Comparison of ENCODE assay signal across 21 mouse cellular contexts in the genomic region with DNA sequence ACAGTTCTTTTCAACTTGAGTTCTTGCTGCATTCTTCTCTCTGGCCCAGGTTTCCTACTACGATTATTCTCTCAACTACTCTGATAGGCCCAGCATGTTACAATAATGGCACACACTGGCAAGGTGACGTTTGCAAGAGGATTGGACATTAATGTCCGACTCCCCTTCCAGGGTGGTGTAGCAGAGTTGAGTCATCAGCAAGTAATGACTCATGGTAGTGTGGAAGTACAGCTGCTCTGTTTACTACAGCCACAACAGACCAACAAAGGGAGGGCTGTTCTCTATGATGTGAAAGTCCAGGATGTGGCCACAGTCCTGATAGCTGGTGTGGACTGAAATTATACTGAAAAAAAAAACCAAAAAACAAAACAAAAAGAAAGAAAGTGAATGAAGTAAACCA. TPM values are rescaled to one million over a fixed set of nuclear protein-coding genes. Genes with fewer than 3 reads are reported as not detected.
DNase-seq lines count a peak whose midpoint lies in the region; ATAC-seq and TF ChIP-seq lines count a peak whose summit lies in the region.
"Had no signal": no experiment of that assay in that cellular context is flagged by ENCODE, and none has a peak within 500 bp of the region (broad histone marks: within the 10 kb centered on the region; RNA-seq: fewer than 3 reads in every experiment).

No protein-coding gene starts in this region.

- no peak for TF ChIP-seq POLR2A in small intestine, adult 2 months (IDR thresholded peaks at IDR 0.05; ENCODE audit: low read depth, low read length)

- H3K27me3 ChIP-seq in heart, postnatal 0 days (ENCODE audit: control insufficient read depth, insufficient read depth, low read length): no peaks in the 10 kb centered on the region
- H3K27me3 ChIP-seq in heart, embryonic 11.5 days (ENCODE audit: control insufficient read depth, insufficient read depth, low read length): no peaks in the 10 kb centered on the region
- no peaks in the 10 kb centered on the region for H3K27me3 ChIP-seq in small intestine, adult 2 months (ENCODE audit: control insufficient read depth, insufficient read depth, low read length)
- H3K27me3 ChIP-seq in neural tube, embryonic 15.5 days (replicated peaks): no peaks in the 10 kb centered on the region
- H3K27me3 ChIP-seq: heart, embryonic 13.5 days; hindbrain, embryonic 15.5 days; neural tube, embryonic 12.5 days had no signal

- 0 out of 2 replicates have a peak, but pooled peaks have one; percentile 57 for ATAC-seq in heart, postnatal 0 days (ENCODE audit: insufficient read depth, low read depth)
- ATAC-seq in heart, embryonic 11.5 days (replicated peaks; ENCODE audit: insufficient number of reproducible peaks, low FRiP score, low TSS enrichment): no peak
- ATAC-seq in neural tube, embryonic 15.5 days (ENCODE audit: low FRiP score): no peak
- ATAC-seq: CD4-positive, CD25-positive, alpha-beta regulatory T cell, adult 4 months; intestine, embryonic 16.5 days; liver, postnatal 0 days had no signal

- H3K4me1 ChIP-seq in heart, postnatal 0 days (ENCODE audit: control insufficient read depth, insufficient read depth): no peaks in the 10 kb centered on the region
- H3K4me1 ChIP-seq in heart, embryonic 11.5 days (ENCODE audit: control insufficient read depth, insufficient read depth, low read length): no peaks in the 10 kb centered on the region
- peaks cover 2% of the 10 kb centered on the region; the same call in 1 of the 2 replicates for H3K4me1 ChIP-seq in small intestine, adult 2 months (ENCODE audit: control insufficient read depth, insufficient read depth, insufficient read length, low read length)
- no peaks in the 10 kb centered on the region for H3K4me1 ChIP-seq in neural tube, embryonic 15.5 days
- H3K4me1 ChIP-seq: hindbrain, embryonic 15.5 days; limb, embryonic 10.5 days; neural tube, embryonic 12.5 days had no signal

- H3K36me3 ChIP-seq in heart, postnatal 0 days (replicated peaks; ENCODE audit: control insufficient read depth, insufficient read depth, low read length): peaks cover 40% of the 10 kb centered on the region
- H3K36me3 ChIP-seq in heart, embryonic 11.5 days (ENCODE audit: control insufficient read depth, insufficient read depth, low read length): peaks cover 9% of the 10 kb centered on the region
- peaks cover 34% of the 10 kb centered on the region for H3K36me3 ChIP-seq in small intestine, adult 2 months (ENCODE audit: control insufficient read depth, insufficient read depth, low read length)
- H3K36me3 ChIP-seq in neural tube, embryonic 15.5 days: peaks cover 49% of the 10 kb centered on the region

- H3K9ac ChIP-seq in heart, postnatal 0 days (replicated peaks; ENCODE audit: low read depth, low read length): no peak overlapping the region
- no peak overlapping the region for H3K9ac ChIP-seq in heart, embryonic 11.5 days (ENCODE audit: low read depth, low read length)
- H3K9ac ChIP-seq in neural tube, embryonic 15.5 days (replicated peaks): no peak overlapping the region
- H3K9ac ChIP-seq: heart, embryonic 13.5 days; hindbrain, embryonic 15.5 days; liver, postnatal 0 days; neural tube, embryonic 12.5 days had no signal

- TF ChIP-seq EP300 in heart, postnatal 0 days (IDR thresholded peaks at IDR 0.05; ENCODE audit: low read depth): no peak

- H3K9me3 ChIP-seq in heart, postnatal 0 days (replicated peaks; ENCODE audit: control insufficient read depth, low read length): no peaks in the 10 kb centered on the region
- H3K9me3 ChIP-seq in heart, embryonic 11.5 days (replicated peaks; ENCODE audit: control insufficient read depth, low read length): no peaks in the 10 kb centered on the region
- H3K9me3 ChIP-seq in neural tube, embryonic 15.5 days (replicated peaks): no peaks in the 10 kb centered on the region
- H3K9me3 ChIP-seq: G1E; heart, embryonic 13.5 days; hindbrain, embryonic 15.5 days; limb, embryonic 10.5 days; neural tube, embryonic 12.5 days had no signal

- H3K4me2 ChIP-seq in heart, postnatal 0 days (ENCODE audit: low read depth, low read length): no peak overlapping the region
- H3K4me2 ChIP-seq in heart, embryonic 11.5 days: no peak overlapping the region
- no peak overlapping the region for H3K4me2 ChIP-seq in neural tube, embryonic 15.5 days
- H3K4me2 ChIP-seq: heart, embryonic 13.5 days; hindbrain, embryonic 15.5 days; neural tube, embryonic 12.5 days had no signal

- H3K27ac ChIP-seq in heart, postnatal 0 days (ENCODE audit: low read depth): no peak overlapping the region
- no peak overlapping the region for H3K27ac ChIP-seq in heart, embryonic 11.5 days (ENCODE audit: low read depth, low read length)
- peak overlapping the region; percentile 56; the same call in 1 of the 2 replicates for H3K27ac ChIP-seq in small intestine, adult 2 months (ENCODE audit: insufficient read depth, low read depth, low read length)
- H3K27ac ChIP-seq in neural tube, embryonic 15.5 days (replicated peaks): no peak overlapping the region
- H3K27ac ChIP-seq: heart, embryonic 13.5 days; hindbrain, embryonic 15.5 days; kidney, postnatal 0 days; limb, embryonic 10.5 days; neural tube, embryonic 12.5 days had no signal

- TF ChIP-seq CTCF in heart, postnatal 0 days (IDR thresholded peaks at IDR 0.05; ENCODE audit: low read depth): no peak
- no peak for TF ChIP-seq CTCF in small intestine, adult 2 months (IDR thresholded peaks at IDR 0.05; ENCODE audit: extremely low read depth, insufficient read length, insufficient replicate concordance, low read depth, low read length)

- 59% methylated on average over 3 of the region's 3 CpGs for WGBS in heart, postnatal 0 days
- 81% methylated on average over 3 of the region's 3 CpGs for WGBS in heart, embryonic 11.5 days (ENCODE audit: insufficient replicate concordance)
- WGBS in small intestine, adult 2 months: 54% methylated on average over 3 of the region's 3 CpGs
- WGBS in neural tube, embryonic 15.5 days: 87% methylated on average over 3 of the region's 3 CpGs

- DNase-seq in heart, postnatal 0 days (ENCODE audit: low spot score): no peak
- DNase-seq in 416B (ENCODE audit: low read depth): peak; percentile 92
- DNase-seq in NIH3T3 (ENCODE audit: low read depth): peak; percentile 82
- DNase-seq in yolk sac, embryonic 10.5 days (ENCODE audit: low spot score): no peak
- DNase-seq: cerebellum, adult 2 months; cerebellum, postnatal 36 days; heart, postnatal 4 days; liver, postnatal 0 days; spleen, adult 18-20 months; thymus, postnatal 36 days had no signal

- no peak overlapping the region for H3K4me3 ChIP-seq in heart, postnatal 0 days (ENCODE audit: low read depth, low read length)
- H3K4me3 ChIP-seq in heart, embryonic 11.5 days (ENCODE audit: low read depth, low read length): no peak overlapping the region
- no peak overlapping the region for H3K4me3 ChIP-seq in small intestine, adult 2 months (ENCODE audit: low read depth, low read length)
- no peak overlapping the region for H3K4me3 ChIP-seq in neural tube, embryonic 15.5 days (replicated peaks)
- H3K4me3 ChIP-seq: heart, embryonic 13.5 days; hindbrain, embryonic 15.5 days; limb, embryonic 10.5 days; neural tube, embryonic 12.5 days had no signal

RNA-seq across cellular contexts. Expression of gene Efl1, which starts 16.2 kb away (rescaled TPM):
- 18.2 and 24.1 TPM in 2 replicates for total RNA-seq in heart, postnatal 0 days (2014; rRNA removed; ENCODE audit: low replicate concordance)
- 12.0 and 12.2 TPM in 2 replicates for polyA plus RNA-seq in heart, postnatal 0 days (2015; fragmentation: Nextera tagmentation; extraction: Ambion mirVana)
- polyA plus RNA-seq in heart, embryonic 11.5 days (2014; fragmentation: Nextera tagmentation; extraction: Ambion mirVana): 16.4 and 16.9 TPM in 2 replicates
- polyA plus RNA-seq in small intestine, adult 2 months (2012; rRNA removed): 1.6 and 3.1 TPM in 2 replicates
- 20.8 and 21.1 TPM in 2 replicates for polyA plus RNA-seq in neural tube, embryonic 15.5 days (2015; fragmentation: Nextera tagmentation; extraction: Ambion mirVana)

RNA-seq across cellular contexts. Expression of gene Saxo2, which starts 16.3 kb away (rescaled TPM):
- 0.08 and 2.3 TPM in 2 replicates for total RNA-seq in heart, postnatal 0 days (2014; rRNA removed; ENCODE audit: low replicate concordance)
- polyA plus RNA-seq in heart, postnatal 0 days (2015; fragmentation: Nextera tagmentation; extraction: Ambion mirVana): 10.5 and 11.4 TPM in 2 replicates
- polyA plus RNA-seq in heart, embryonic 11.5 days (2014; fragmentation: Nextera tagmentation; extraction: Ambion mirVana): 5.6 and 6.0 TPM in 2 replicates
- polyA plus RNA-seq in small intestine, adult 2 months (2012; rRNA removed): 0.30 and 0.77 TPM in 2 replicates
- polyA plus RNA-seq in neural tube, embryonic 15.5 days (2015; fragmentation: Nextera tagmentation; extraction: Ambion mirVana): 28.9 and 37.7 TPM in 2 replicates
- polyA plus RNA-seq: CD4-positive, CD25-positive, alpha-beta regulatory T cell, adult 4 months had no signal

Comparison
In these comparisons a context has a peak if more than half of its experiments do, and no peak if none do; other contexts are left out.
1. DNase-seq: peak in 416B (single experiment) and NIH3T3 (single experiment); none in heart, postnatal 0 days (single experiment) and yolk sac, embryonic 10.5 days (single experiment).